ENCODE assay signal across 8 mouse cellular contexts in genomic region chr8:71660325-71661120, GRCm38 (mm10). TPM values are rescaled to one million over a fixed set of nuclear protein-coding genes. Genes with fewer than 3 reads are reported as not detected.
A peak's percentile ranks its signal among the peaks of the same experiment; 100 is the strongest.
DNase-seq lines count a peak whose midpoint lies in the region; ATAC-seq and TF ChIP-seq lines count a peak whose summit lies in the region.

No protein-coding gene starts in this region.

- TF ChIP-seq EP300 in heart, postnatal 0 days (IDR thresholded peaks at IDR 0.05; ENCODE audit: low read depth): no peak
- TF ChIP-seq EP300 in stomach, postnatal 0 days (optimal IDR thresholded peaks at IDR 0.05): no peak

- DNase-seq in CD8-positive naive resting alpha-beta T cell, adult 2 months (ENCODE audit: low read depth in 2 of 2, low spot score in 2 of 2): peak; percentile 73 to 82
- peak; percentile 64 for DNase-seq in brain, embryonic 18.5 days (ENCODE audit: low read depth, low spot score)
- DNase-seq in heart, postnatal 0 days (ENCODE audit: low spot score): peak; percentile 83
- DNase-seq in kidney, postnatal 25 days: peak; percentile 85 to 91
- DNase-seq in stomach, postnatal 0 days (ENCODE audit: low spot score): peak; percentile 84

- H3K9me3 ChIP-seq in heart, postnatal 0 days (replicated peaks; ENCODE audit: control insufficient read depth, low read length): no peaks in the 10 kb centered on the region
- no peaks in the 10 kb centered on the region for H3K9me3 ChIP-seq in liver, embryonic 16.5 days (replicated peaks; ENCODE audit: control insufficient read depth, low read length)
- H3K9me3 ChIP-seq in neural tube, embryonic 12.5 days: no peaks in the 10 kb centered on the region
- no peaks in the 10 kb centered on the region for H3K9me3 ChIP-seq in stomach, postnatal 0 days (ENCODE audit: control insufficient read depth, low read length)

- H3K9ac ChIP-seq in heart, postnatal 0 days (replicated peaks; ENCODE audit: low read depth, low read length): no peak overlapping the region
- no peak overlapping the region for H3K9ac ChIP-seq in liver, embryonic 16.5 days (ENCODE audit: low read depth, low read length)
- no peak overlapping the region for H3K9ac ChIP-seq in neural tube, embryonic 12.5 days
- H3K9ac ChIP-seq in stomach, postnatal 0 days (ENCODE audit: low read length): no peak overlapping the region

- H3K27me3 ChIP-seq in heart, postnatal 0 days (ENCODE audit: control insufficient read depth, insufficient read depth, low read length): peaks cover 47% of the 10 kb centered on the region
- peaks cover 36% of the 10 kb centered on the region for H3K27me3 ChIP-seq in liver, embryonic 16.5 days (ENCODE audit: control insufficient read depth, insufficient read depth, low read depth, low read length)
- peaks cover 69% of the 10 kb centered on the region for H3K27me3 ChIP-seq in neural tube, embryonic 12.5 days (replicated peaks)
- H3K27me3 ChIP-seq in stomach, postnatal 0 days (ENCODE audit: control insufficient read depth, insufficient read depth, low read length): peaks cover 4% of the 10 kb centered on the region; the same call in 1 of the 2 replicates

- no peaks in the 10 kb centered on the region for H3K36me3 ChIP-seq in heart, postnatal 0 days (replicated peaks; ENCODE audit: control insufficient read depth, insufficient read depth, low read length)
- no peaks in the 10 kb centered on the region for H3K36me3 ChIP-seq in liver, embryonic 16.5 days (ENCODE audit: control insufficient read depth, insufficient read depth)
- peaks cover 13% of the 10 kb centered on the region; the same call in 1 of the 2 replicates for H3K36me3 ChIP-seq in neural tube, embryonic 12.5 days
- no peaks in the 10 kb centered on the region for H3K36me3 ChIP-seq in stomach, postnatal 0 days (ENCODE audit: control insufficient read depth, insufficient read depth, low read length)

- peak; percentile 80 for ATAC-seq in erythroid progenitor cell, adult 5-6 weeks (replicated peaks; ENCODE audit: low FRiP score, poor library complexity, severe bottlenecking)
- peak; percentile 61 for ATAC-seq in heart, postnatal 0 days (ENCODE audit: insufficient read depth, low read depth)
- ATAC-seq in liver, embryonic 16.5 days (ENCODE audit: low read depth): peak; percentile 40
- ATAC-seq in neural tube, embryonic 12.5 days (ENCODE audit: low FRiP score, low read depth): peak; percentile 55
- ATAC-seq in stomach, postnatal 0 days (ENCODE audit: low FRiP score, low TSS enrichment): peak; percentile 36; the same call in 1 of the 2 replicates

- H3K4me3 ChIP-seq in heart, postnatal 0 days (ENCODE audit: low read depth, low read length): no peak overlapping the region
- no peak overlapping the region for H3K4me3 ChIP-seq in liver, embryonic 16.5 days (ENCODE audit: low read depth, low read length)
- no peak overlapping the region for H3K4me3 ChIP-seq in neural tube, embryonic 12.5 days
- H3K4me3 ChIP-seq in stomach, postnatal 0 days (ENCODE audit: low read depth, low read length): no peak overlapping the region

- H3K4me2 ChIP-seq in heart, postnatal 0 days (ENCODE audit: low read depth, low read length): no peak overlapping the region
- H3K4me2 ChIP-seq in liver, embryonic 16.5 days (ENCODE audit: low read depth, low read length): no peak overlapping the region
- 0 out of 2 replicates have a peak overlapping the region, but pooled peaks have one; percentile 15 for H3K4me2 ChIP-seq in neural tube, embryonic 12.5 days (replicated peaks)
- H3K4me2 ChIP-seq in stomach, postnatal 0 days (replicated peaks; ENCODE audit: low read depth): no peak overlapping the region

- no peak overlapping the region for H3K27ac ChIP-seq in heart, postnatal 0 days (ENCODE audit: low read depth)
- H3K27ac ChIP-seq in liver, embryonic 16.5 days (ENCODE audit: low read length): no peak overlapping the region
- H3K27ac ChIP-seq in neural tube, embryonic 12.5 days: no peak overlapping the region
- H3K27ac ChIP-seq in stomach, postnatal 0 days (replicated peaks): no peak overlapping the region

- TF ChIP-seq CTCF in heart, postnatal 0 days (IDR thresholded peaks at IDR 0.05; ENCODE audit: low read depth): peak; percentile 94
- TF ChIP-seq CTCF in stomach, postnatal 0 days (IDR thresholded peaks at IDR 0.05; ENCODE audit: low read depth): peak; percentile 98

- 10% methylated on average over 36 of the region's 36 CpGs for WGBS in heart, postnatal 0 days
- 12% methylated on average over 36 of the region's 36 CpGs for WGBS in liver, embryonic 16.5 days (ENCODE audit: insufficient replicate concordance)
- WGBS in neural tube, embryonic 12.5 days: 6% methylated on average over 36 of the region's 36 CpGs
- WGBS in stomach, postnatal 0 days: 9% methylated on average over 36 of the region's 36 CpGs

- H3K4me1 ChIP-seq in heart, postnatal 0 days (ENCODE audit: control insufficient read depth, insufficient read depth): no peaks in the 10 kb centered on the region
- peaks cover 5% of the 10 kb centered on the region for H3K4me1 ChIP-seq in liver, embryonic 16.5 days (ENCODE audit: control insufficient read depth, low read depth, low read length)
- H3K4me1 ChIP-seq in neural tube, embryonic 12.5 days: peaks cover 4% of the 10 kb centered on the region
- no peaks in the 10 kb centered on the region for H3K4me1 ChIP-seq in stomach, postnatal 0 days (replicated peaks; ENCODE audit: control insufficient read depth, insufficient read depth)

RNA-seq across cellular contexts. Expression of gene Unc13a, which starts 11.0 kb away (rescaled TPM):
- not detected in 2 replicates for total RNA-seq in erythroid progenitor cell, adult 5-6 weeks (2015; ENCODE audit: low replicate concordance)
- not detected in 2 replicates for total RNA-seq in erythroid progenitor cell, adult 5-6 weeks (2017; ENCODE audit: low replicate concordance)
- total RNA-seq in heart, postnatal 0 days (2014; rRNA removed; ENCODE audit: low replicate concordance): 0.57 and 1.2 TPM in 2 replicates
- polyA plus RNA-seq in heart, postnatal 0 days (2015; fragmentation: Nextera tagmentation; extraction: Ambion mirVana): 0.51 and 0.60 TPM in 2 replicates
- polyA plus RNA-seq in liver, embryonic 16.5 days (2015; fragmentation: Nextera tagmentation; extraction: Ambion mirVana): 0.15 and 0.20 TPM in 2 replicates
- polyA plus RNA-seq in neural tube, embryonic 12.5 days (2016; fragmentation: Nextera tagmentation; extraction: Ambion mirVana): 16.3 and 16.7 TPM in 2 replicates
- polyA plus RNA-seq in stomach, postnatal 0 days (2015; fragmentation: Nextera tagmentation; extraction: Ambion mirVana): 0.46 and 0.52 TPM in 2 replicates

RNA-seq across cellular contexts. Expression of gene Jak3, which starts 15.6 kb away (rescaled TPM):
- total RNA-seq in erythroid progenitor cell, adult 5-6 weeks (2015; ENCODE audit: low replicate concordance): 2.1 and 5.4 TPM in 2 replicates
- 0.68 and 0.90 TPM in 2 replicates for total RNA-seq in erythroid progenitor cell, adult 5-6 weeks (2017; ENCODE audit: low replicate concordance)
- 14.6 and 16.9 TPM in 2 replicates for total RNA-seq in heart, postnatal 0 days (2014; rRNA removed; ENCODE audit: low replicate concordance)
- polyA plus RNA-seq in heart, postnatal 0 days (2015; fragmentation: Nextera tagmentation; extraction: Ambion mirVana): 5.7 and 5.8 TPM in 2 replicates
- polyA plus RNA-seq in liver, embryonic 16.5 days (2015; fragmentation: Nextera tagmentation; extraction: Ambion mirVana): 5.7 and 6.3 TPM in 2 replicates
- polyA plus RNA-seq in neural tube, embryonic 12.5 days (2016; fragmentation: Nextera tagmentation; extraction: Ambion mirVana): 3.8 and 4.2 TPM in 2 replicates
- 4.6 and 5.4 TPM in 2 replicates for polyA plus RNA-seq in stomach, postnatal 0 days (2015; fragmentation: Nextera tagmentation; extraction: Ambion mirVana)

RNA-seq across cellular contexts. Expression of gene Insl3, which starts 28.5 kb away (rescaled TPM):
- total RNA-seq in erythroid progenitor cell, adult 5-6 weeks (2015; ENCODE audit: low replicate concordance): 3.6 TPM in 1 of 2 replicates, not detected in the other
- total RNA-seq in erythroid progenitor cell, adult 5-6 weeks (2017; ENCODE audit: low replicate concordance): not detected in 2 replicates
- not detected in 2 replicates for total RNA-seq in heart, postnatal 0 days (2014; rRNA removed; ENCODE audit: low replicate concordance)
- polyA plus RNA-seq in heart, postnatal 0 days (2015; fragmentation: Nextera tagmentation; extraction: Ambion mirVana): 1.5 and 2.4 TPM in 2 replicates
- 1.6 and 2.2 TPM in 2 replicates for polyA plus RNA-seq in liver, embryonic 16.5 days (2015; fragmentation: Nextera tagmentation; extraction: Ambion mirVana)
- 1.2 TPM in 1 of 2 replicates, not detected in the other for polyA plus RNA-seq in neural tube, embryonic 12.5 days (2016; fragmentation: Nextera tagmentation; extraction: Ambion mirVana)
- polyA plus RNA-seq in stomach, postnatal 0 days (2015; fragmentation: Nextera tagmentation; extraction: Ambion mirVana): 1.9 and 2.6 TPM in 2 replicates

RNA-seq across cellular contexts. Expression of gene B3gnt3, which starts 41.1 kb away (rescaled TPM):
- 12.2 and 12.3 TPM in 2 replicates for total RNA-seq in erythroid progenitor cell, adult 5-6 weeks (2015; ENCODE audit: low replicate concordance)
- 10.9 and 14.4 TPM in 2 replicates for total RNA-seq in erythroid progenitor cell, adult 5-6 weeks (2017; ENCODE audit: low replicate concordance)
- total RNA-seq in heart, postnatal 0 days (2014; rRNA removed; ENCODE audit: low replicate concordance): 8.7 TPM in 2 replicates
- polyA plus RNA-seq in heart, postnatal 0 days (2015; fragmentation: Nextera tagmentation; extraction: Ambion mirVana): 6.4 TPM in 2 replicates
- polyA plus RNA-seq in liver, embryonic 16.5 days (2015; fragmentation: Nextera tagmentation; extraction: Ambion mirVana): 4.9 and 5.5 TPM in 2 replicates
- polyA plus RNA-seq in neural tube, embryonic 12.5 days (2016; fragmentation: Nextera tagmentation; extraction: Ambion mirVana): 0.54 and 0.67 TPM in 2 replicates
- polyA plus RNA-seq in stomach, postnatal 0 days (2015; fragmentation: Nextera tagmentation; extraction: Ambion mirVana): 35.9 and 36.9 TPM in 2 replicates

RNA-seq across cellular contexts. Expression of gene Colgalt1, which starts 49.7 kb away (rescaled TPM):
- 5.9 and 19.5 TPM in 2 replicates for total RNA-seq in erythroid progenitor cell, adult 5-6 weeks (2015; ENCODE audit: low replicate concordance)
- total RNA-seq in erythroid progenitor cell, adult 5-6 weeks (2017; ENCODE audit: low replicate concordance): 9.2 and 11.0 TPM in 2 replicates
- 84.1 and 108 TPM in 2 replicates for total RNA-seq in heart, postnatal 0 days (2014; rRNA removed; ENCODE audit: low replicate concordance)
- polyA plus RNA-seq in heart, postnatal 0 days (2015; fragmentation: Nextera tagmentation; extraction: Ambion mirVana): 32.7 and 35.4 TPM in 2 replicates
- polyA plus RNA-seq in liver, embryonic 16.5 days (2015; fragmentation: Nextera tagmentation; extraction: Ambion mirVana): 18.5 and 22.5 TPM in 2 replicates
- polyA plus RNA-seq in neural tube, embryonic 12.5 days (2016; fragmentation: Nextera tagmentation; extraction: Ambion mirVana): 60.9 and 67.2 TPM in 2 replicates
- polyA plus RNA-seq in stomach, postnatal 0 days (2015; fragmentation: Nextera tagmentation; extraction: Ambion mirVana): 40.3 and 41.1 TPM in 2 replicates

Comparison
In these comparisons a context has a peak if more than half of its experiments do, and no peak if none do; other contexts are left out.
1. RNA of gene Unc13a, which starts 11.0 kb away (polyA plus RNA-seq): 16.3 to 16.7 TPM in neural tube, embryonic 12.5 days; 0.51 to 0.60 TPM in heart, postnatal 0 days, 0.46 to 0.52 TPM in stomach, postnatal 0 days and 0.15 to 0.20 TPM in liver, embryonic 16.5 days; every median in the first group is over 10 times any median in the second.
2. Peak in every context shown above with its lines, with median percentiles within 50 percentile points of each other: DNase-seq and ATAC-seq.